Mouse (Mus musculus) hindbrain, embryonic 14.5 days (tissue): ENCODE measurements around the gene Slc16a12. TPM values are rescaled to one million over a fixed set of nuclear protein-coding genes. Genes with fewer than 3 reads are reported as not detected.

Experiments used
- ATAC-seq: fragments of 200-750 bp; cut with Nextera tagmentation; 2 replicates; pipeline ENCODE4 v1.8.0; 2017; ENCODE audit warnings: moderate number of reproducible peaks, mild to moderate bottlenecking, moderate TSS enrichment, moderate library complexity; ENCODE audit not compliant: low FRiP score
- DNase-seq: peaks from one replicate; pipeline ENCODE4 v3.0.0-alpha.2; 2015; ENCODE audit warnings: low spot score
- H3K27ac ChIP-seq: fragments of 300-500 bp; sonication (generic); 2 replicates; pipeline ENCODE4 v1.5.1; 2014; ENCODE audit warnings: mild to moderate bottlenecking, moderate library complexity
- H3K27me3 ChIP-seq: fragments of 300-500 bp; sonication (generic); 2 replicates; pipeline ENCODE4 v1.6.1; 2014; ENCODE audit warnings: mild to moderate bottlenecking, low read length, mixed read lengths; ENCODE audit not compliant: control insufficient read depth, insufficient read depth
- H3K36me3 ChIP-seq: fragments of 300-500 bp; sonication (generic); replicated peaks from 2 replicates; pipeline ENCODE4 v1.6.1; 2014; ENCODE audit not compliant: control insufficient read depth, insufficient read depth
- H3K4me1 ChIP-seq: fragments of 300-500 bp; sonication (generic); replicated peaks from 2 replicates; pipeline ENCODE4 v1.6.1; 2014; ENCODE audit warnings: antibody characterized with exemption, low read length, mixed read lengths; ENCODE audit not compliant: control insufficient read depth, insufficient read depth
- H3K4me2 ChIP-seq: fragments of 300-500 bp; sonication (generic); replicated peaks from 2 replicates; pipeline ENCODE4 v1.6.1; 2014; ENCODE audit warnings: mild to moderate bottlenecking, moderate library complexity
- H3K4me3 ChIP-seq: fragments of 300-500 bp; sonication (generic); replicated peaks from 2 replicates; pipeline ENCODE4 v1.5.1; 2014; ENCODE audit warnings: mild to moderate bottlenecking, low read length
- H3K9ac ChIP-seq: fragments of 300-500 bp; sonication (generic); 2 replicates; pipeline ENCODE4 v1.6.1; 2014
- H3K9me3 ChIP-seq: fragments of 300-500 bp; sonication (generic); 2 replicates; pipeline ENCODE4 v1.6.1; 2016; ENCODE audit warnings: low read length; ENCODE audit not compliant: control insufficient read depth
- WGBS: fragments of 180-500 bp; shearing (Covaris S2); extraction: QIAGEN DNeasy Blood & Tissue Kit; methylation state at CpG from one replicate; pipeline ENCODE4 v1.1.7; 2014; 5-methylcytosine and 5-hydroxymethylcytosine counted together
- polyA plus RNA-seq: library from polyadenylated mRNA; unstranded; fragments of >200 nt; fragmentation: Nextera tagmentation; extraction: Ambion mirVana; gene quantifications from 2 replicates; pipeline ENCODE4 v1.2.1, GENCODE M21; 2014

The Slc16a12 gene
- polyA plus RNA-seq, 1 experiment from 2014 or later: 4.4 TPM

GRCm38 (mm10) chr19:34718963-34719362 is 28.1 kb downstream of the Slc16a12 start:
- no peaks in the 10 kb centered on the region for H3K27me3 ChIP-seq
- H3K9ac ChIP-seq: no peak overlapping the region
- no peaks in the 10 kb centered on the region for H3K36me3 ChIP-seq
- no peak overlapping the region for H3K4me3 ChIP-seq
- DNase-seq (no peak), ATAC-seq (no peak)
- WGBS: 91% methylated on average over 5 of the region's 5 CpGs
- H3K9me3 ChIP-seq: no peaks in the 10 kb centered on the region
- H3K27ac ChIP-seq: no peak overlapping the region
- no peak overlapping the region for H3K4me2 ChIP-seq
- no peaks in the 10 kb centered on the region for H3K4me1 ChIP-seq

GRCm38 (mm10) chr19:34718478-34718877 is 28.6 kb downstream of the Slc16a12 start:
- H3K27me3 ChIP-seq: no peaks in the 10 kb centered on the region
- no peak overlapping the region for H3K4me2 ChIP-seq
- WGBS: 82% methylated on average over 2 of the region's 2 CpGs
- no peaks in the 10 kb centered on the region for H3K4me1 ChIP-seq
- DNase-seq (no peak), ATAC-seq (no peak)
- H3K4me3 ChIP-seq: no peak overlapping the region
- no peaks in the 10 kb centered on the region for H3K36me3 ChIP-seq
- no peak overlapping the region for H3K27ac ChIP-seq
- no peak overlapping the region for H3K9ac ChIP-seq
- no peaks in the 10 kb centered on the region for H3K9me3 ChIP-seq

- 78% methylated on average over 1 of the region's 1 CpGs for WGBS
- H3K4me1 ChIP-seq: no peaks in the 10 kb centered on the region
- no peak for ATAC-seq
These were observed 31.2 kb downstream of the Slc16a12 start for GRCm38 (mm10) chr19:34715895-34716294.

GRCm38 (mm10) chr19:34714250-34714666 is 32.8 kb downstream of the Slc16a12 start:
- H3K9me3 ChIP-seq: no peaks in the 10 kb centered on the region
- H3K9ac ChIP-seq: no peak overlapping the region
- H3K4me2 ChIP-seq: no peak overlapping the region
- H3K27me3 ChIP-seq: no peaks in the 10 kb centered on the region
- 47% methylated on average over 5 of the region's 5 CpGs for WGBS
- no peak overlapping the region for H3K4me3 ChIP-seq
- H3K4me1 ChIP-seq: no peaks in the 10 kb centered on the region
- H3K27ac ChIP-seq: no peak overlapping the region
- ATAC-seq: peak; percentile 64
- H3K36me3 ChIP-seq: no peaks in the 10 kb centered on the region
- DNase-seq: peak; percentile 26

More at GRCm38 (mm10) chr19:34715895-34716294, 31.2 kb downstream of the Slc16a12 start:
- DNase-seq: no peak
- Histone ChIP-seq H3K36me3 (no peaks in the 10 kb centered on the region), H3K27me3 (no peaks in the 10 kb centered on the region), H3K9me3 (no peaks in the 10 kb centered on the region), H3K4me2 (no peak overlapping the region), H3K4me3 (no peak overlapping the region), H3K27ac (no peak overlapping the region), H3K9ac (no peak overlapping the region)

GRCm38 (mm10) chr19:34712050-34712449 is 35.0 kb downstream of the Slc16a12 start:
- no peaks in the 10 kb centered on the region for H3K27me3 ChIP-seq
- no peaks in the 10 kb centered on the region for H3K9me3 ChIP-seq
- 77% methylated on average over 2 of the region's 2 CpGs for WGBS
- no peak overlapping the region for H3K9ac ChIP-seq
- no peaks in the 10 kb centered on the region for H3K36me3 ChIP-seq
- H3K4me3 ChIP-seq: no peak overlapping the region
- H3K4me2 ChIP-seq: no peak overlapping the region
- H3K27ac ChIP-seq: no peak overlapping the region
- ATAC-seq: no peak
- no peak for DNase-seq
- no peaks in the 10 kb centered on the region for H3K4me1 ChIP-seq

- Histone ChIP-seq H3K36me3 (no peaks in the 10 kb centered on the region), H3K27ac (no peak overlapping the region), H3K9ac (no peak overlapping the region), H3K4me2 (no peak overlapping the region), H3K4me1 (no peaks in the 10 kb centered on the region), H3K4me3 (no peak overlapping the region), H3K27me3 (no peaks in the 10 kb centered on the region), H3K9me3 (no peaks in the 10 kb centered on the region)
- ATAC-seq (no peak), DNase-seq (no peak)
- WGBS: 90% methylated on average over 2 of the region's 2 CpGs
These were observed 38.9 kb downstream of the Slc16a12 start for GRCm38 (mm10) chr19:34708221-34708620.

GRCm38 (mm10) chr19:34707571-34707970 is 39.5 kb downstream of the Slc16a12 start:
- no peak overlapping the region for H3K9ac ChIP-seq
- H3K27ac ChIP-seq: no peak overlapping the region
- no peak for DNase-seq
- no peaks in the 10 kb centered on the region for H3K4me1 ChIP-seq
- H3K27me3 ChIP-seq: no peaks in the 10 kb centered on the region
- no peak overlapping the region for H3K4me3 ChIP-seq
- ATAC-seq: no peak
- no peak overlapping the region for H3K4me2 ChIP-seq
- H3K9me3 ChIP-seq: no peaks in the 10 kb centered on the region
- no peaks in the 10 kb centered on the region for H3K36me3 ChIP-seq
- 78% methylated on average over 2 of the region's 2 CpGs for WGBS

GRCm38 (mm10) chr19:34706261-34706660 is 40.8 kb downstream of the Slc16a12 start:
- WGBS: 82% methylated on average over 6 of the region's 6 CpGs

GRCm38 (mm10) chr19:34705141-34705540 is 41.9 kb downstream of the Slc16a12 start:
- no peak overlapping the region for H3K4me2 ChIP-seq
- ATAC-seq: no peak
- H3K36me3 ChIP-seq: no peaks in the 10 kb centered on the region
- no peaks in the 10 kb centered on the region for H3K9me3 ChIP-seq
- no peak overlapping the region for H3K27ac ChIP-seq
- no peaks in the 10 kb centered on the region for H3K27me3 ChIP-seq
- no peak overlapping the region for H3K4me3 ChIP-seq
- DNase-seq: no peak
- H3K9ac ChIP-seq: no peak overlapping the region
- 100% methylated on average over 1 of the region's 1 CpGs for WGBS
- H3K4me1 ChIP-seq: no peaks in the 10 kb centered on the region

More at GRCm38 (mm10) chr19:34706261-34706660, 40.8 kb downstream of the Slc16a12 start:
- no peaks in the 10 kb centered on the region for H3K4me1 ChIP-seq
- no peak overlapping the region for H3K27ac ChIP-seq
- H3K4me3 ChIP-seq: no peak overlapping the region
- no peaks in the 10 kb centered on the region for H3K9me3 ChIP-seq
- no peak for DNase-seq
- no peak for ATAC-seq
- H3K27me3 ChIP-seq: no peaks in the 10 kb centered on the region
- H3K4me2 ChIP-seq: no peak overlapping the region
- no peak overlapping the region for H3K9ac ChIP-seq
- H3K36me3 ChIP-seq: no peaks in the 10 kb centered on the region

- WGBS: 62% methylated on average over 2 of the region's 2 CpGs
- no peak for ATAC-seq
These were observed 47.8 kb downstream of the Slc16a12 start for GRCm38 (mm10) chr19:34699300-34699699.

More at GRCm38 (mm10) chr19:34699300-34699699, 47.8 kb downstream of the Slc16a12 start:
- no peaks in the 10 kb centered on the region for H3K9me3 ChIP-seq
- no peak overlapping the region for H3K4me3 ChIP-seq
- no peak overlapping the region for H3K9ac ChIP-seq
- no peak for DNase-seq
- no peaks in the 10 kb centered on the region for H3K36me3 ChIP-seq
- H3K4me1 ChIP-seq: no peaks in the 10 kb centered on the region
- H3K27ac ChIP-seq: no peak overlapping the region
- H3K4me2 ChIP-seq: no peak overlapping the region
- H3K27me3 ChIP-seq: no peaks in the 10 kb centered on the region
